Mouse (Mus musculus) CH12F3 (cell line): ENCODE measurements around the gene Cadm2.

Experiments used
- in situ Hi-C: fragments of 300-500 bp; cut with MboI; formaldehyde crosslinking; loops from 2 replicates; pipeline ENCODE4 v1.14.3; 2020; ENCODE audit warnings: low sequenced_read_pairs

Gene Cadm2

DNA sequence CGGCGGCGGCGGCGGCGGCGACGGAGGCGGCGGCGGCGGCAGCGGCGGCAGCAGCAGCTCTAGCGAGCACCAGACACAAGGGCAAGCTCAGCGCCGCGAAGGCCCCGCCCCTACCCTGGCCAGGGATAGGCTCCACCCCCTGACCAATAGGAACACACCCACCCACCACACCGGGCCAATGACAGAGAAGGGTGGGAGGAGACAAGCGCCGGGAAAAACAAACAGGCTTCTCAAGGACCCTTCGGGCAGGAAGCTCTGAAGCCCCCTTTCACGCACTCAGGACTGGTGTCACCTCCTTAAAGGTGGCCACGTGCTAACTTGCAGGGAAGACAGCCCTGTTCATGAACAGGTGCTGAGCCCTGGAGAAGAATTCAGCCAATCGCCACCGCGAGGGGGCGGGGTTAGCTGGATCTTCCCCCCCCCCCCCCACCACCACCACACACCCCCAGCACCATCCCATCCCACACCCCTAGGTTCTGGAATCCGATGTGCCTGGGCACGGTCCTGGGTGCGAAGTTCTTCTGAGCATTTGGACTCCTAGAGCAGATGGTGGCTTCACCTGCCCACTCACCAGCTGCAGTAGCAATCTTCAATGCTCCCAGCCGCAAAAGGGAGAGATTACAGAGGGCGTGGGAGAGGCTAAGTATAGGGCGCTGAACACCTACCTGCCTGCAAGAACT is at the start of gene Cadm2:
Gene Cadm2, minus strand, starts transcription at position 83 of the 680 bp plus-strand sequence.
- in situ Hi-C loops, result no loop called here

GRCm38 (mm10) chr16:67646930-67647329 is 26.2 kb upstream of the Cadm2 start:
- in situ Hi-C loops, result no loop called here

DNA sequence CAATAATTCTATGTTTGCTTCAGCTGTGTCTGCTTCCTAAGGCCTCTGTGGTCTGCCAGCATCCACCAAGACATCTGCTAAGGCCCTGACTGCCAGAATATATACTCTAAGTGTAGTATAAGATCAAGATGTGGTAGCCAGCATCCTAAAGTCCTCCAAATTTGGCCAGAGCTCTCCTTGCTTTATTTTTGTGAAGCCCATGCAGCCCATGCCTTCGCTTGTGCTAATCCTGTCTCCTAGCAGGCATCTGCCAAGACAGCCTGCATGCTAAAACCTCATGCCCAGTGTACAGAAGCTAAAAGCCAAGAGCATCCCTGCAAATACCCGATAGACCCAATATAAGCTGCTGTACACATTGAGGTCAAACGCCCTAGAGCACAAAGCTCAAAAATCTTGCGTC is 22.9 kb upstream of the Cadm2 start:
- in situ Hi-C loops, result no loop called here

DNA sequence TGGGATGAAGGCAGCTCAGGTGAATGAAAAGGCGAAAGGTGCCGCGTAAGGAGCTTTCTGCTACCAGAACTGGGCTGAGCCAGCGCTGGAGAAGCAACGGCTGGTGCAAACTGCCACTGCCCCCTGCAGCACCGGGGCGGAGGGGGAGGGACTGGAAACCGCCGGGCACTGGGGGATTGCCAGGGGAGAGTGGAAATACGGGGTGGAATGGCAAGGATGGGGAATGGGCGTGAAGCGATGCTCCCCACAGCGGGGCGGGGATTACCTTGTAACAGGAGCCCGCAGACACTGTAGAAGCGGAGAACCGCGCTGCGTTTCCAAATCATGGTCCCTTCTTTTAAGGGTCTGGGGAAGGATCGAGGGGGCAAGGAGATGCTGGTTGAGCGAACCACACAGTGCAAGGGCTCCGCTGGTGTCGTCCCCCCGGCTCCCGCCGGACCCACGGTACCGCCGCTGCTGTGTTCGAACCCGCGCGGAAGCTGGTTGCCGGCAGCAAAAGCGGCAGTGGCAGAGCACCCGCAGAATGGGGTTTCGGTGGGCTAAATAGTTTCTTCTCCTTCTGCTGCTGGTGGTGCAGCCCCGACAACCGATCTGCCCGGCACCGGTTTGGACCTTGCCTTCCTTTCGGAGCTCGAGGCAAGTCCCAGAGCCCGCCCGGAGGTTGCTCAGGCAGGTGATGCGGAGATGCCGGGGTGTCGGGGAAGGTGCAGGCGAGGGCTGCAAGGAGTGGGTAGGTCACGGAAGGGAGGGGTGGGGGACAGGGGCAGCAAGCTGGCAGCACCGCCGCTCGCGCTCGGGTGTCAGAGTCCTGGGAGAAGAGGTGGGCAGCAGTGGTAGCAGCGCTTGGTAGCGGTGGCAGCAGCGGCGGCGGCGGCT is 564 bp downstream of the Cadm2 start:
- in situ Hi-C loops, result no loop called here

DNA sequence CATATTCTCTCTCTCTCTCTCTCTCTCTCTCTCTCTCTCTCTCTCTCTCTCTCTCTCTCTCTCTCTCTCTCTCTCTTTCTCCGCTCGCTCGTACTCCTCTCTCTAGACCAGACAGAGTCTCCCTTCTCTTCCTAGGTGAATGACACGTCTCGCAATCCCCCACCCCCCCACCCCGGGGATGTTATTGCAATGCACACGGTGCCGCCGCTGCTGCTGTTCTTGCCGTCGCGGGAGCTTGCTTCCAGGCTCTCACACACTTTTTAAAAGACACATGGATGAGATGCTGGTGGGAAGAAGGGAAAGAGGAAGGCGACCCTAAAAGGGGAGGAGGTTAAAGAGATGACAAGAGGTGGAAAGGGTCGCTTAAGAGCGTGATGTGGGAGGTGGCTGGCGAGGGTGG is 1.3 kb downstream of the Cadm2 start:
- in situ Hi-C loops, result no loop called here

DNA sequence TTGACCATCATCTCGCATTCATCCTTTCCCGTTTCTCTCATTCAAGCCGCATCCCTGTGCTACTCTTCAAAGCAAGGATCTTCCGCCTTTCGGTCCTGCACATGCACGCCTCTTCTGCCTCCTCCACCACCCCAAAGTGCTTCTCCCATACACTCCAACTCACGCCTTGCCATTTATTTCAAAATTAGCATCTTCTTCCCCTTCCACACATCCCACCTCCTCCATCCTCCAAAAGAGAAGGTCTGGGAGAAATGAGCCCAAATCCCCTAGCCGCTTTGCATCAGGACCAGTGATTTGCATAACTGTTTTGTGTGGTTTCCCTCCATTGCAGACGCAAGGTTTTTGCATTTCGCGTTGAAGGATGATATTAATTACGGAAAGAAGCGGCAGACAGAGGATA is 1.9 kb downstream of the Cadm2 start:
- in situ Hi-C loops, result no loop called here

GRCm38 (mm10) chr16:67617811-67618210 is 2.9 kb downstream of the Cadm2 start:
- in situ Hi-C loops, result no loop called here

DNA sequence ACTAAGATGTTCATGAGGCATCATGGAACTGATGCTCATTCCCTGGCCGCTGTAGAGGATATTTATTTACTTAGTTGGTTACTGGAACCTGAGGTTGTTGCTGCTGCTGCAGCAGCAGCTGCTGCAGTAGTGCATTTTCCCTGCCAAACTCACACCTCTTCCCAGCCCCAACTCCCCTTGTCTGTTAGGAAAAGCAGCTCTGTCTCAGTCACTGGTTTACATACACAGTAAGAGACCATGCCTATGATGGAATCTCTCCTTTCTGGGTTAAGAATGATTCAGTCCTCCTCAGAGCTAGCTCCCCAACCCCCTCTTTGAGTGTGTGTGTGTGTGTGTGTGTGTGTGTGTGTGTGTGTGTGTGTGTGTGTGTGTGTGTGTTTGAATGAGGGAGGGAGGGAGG is 3.5 kb downstream of the Cadm2 start:
- in situ Hi-C loops, result no loop called here

DNA sequence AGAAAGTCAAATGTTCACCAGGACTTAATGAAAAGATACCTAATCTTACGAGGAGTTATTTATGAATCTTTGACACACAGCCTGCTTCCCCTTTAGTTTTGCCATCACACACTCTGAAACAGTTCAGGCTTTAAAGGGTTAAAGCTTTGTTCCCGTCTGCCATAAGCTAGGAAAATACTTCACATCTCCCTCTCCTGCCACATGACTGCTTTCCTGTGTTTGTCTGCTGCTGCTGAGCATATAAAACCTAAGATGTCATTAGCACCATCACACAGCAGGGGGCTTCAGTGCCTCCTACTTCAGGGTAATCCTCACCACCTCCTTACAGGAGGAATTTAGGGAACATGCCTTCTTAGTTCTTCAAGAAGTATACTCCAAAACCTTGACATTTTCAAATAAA is 6.8 kb downstream of the Cadm2 start:
- in situ Hi-C loops, result no loop called here

DNA sequence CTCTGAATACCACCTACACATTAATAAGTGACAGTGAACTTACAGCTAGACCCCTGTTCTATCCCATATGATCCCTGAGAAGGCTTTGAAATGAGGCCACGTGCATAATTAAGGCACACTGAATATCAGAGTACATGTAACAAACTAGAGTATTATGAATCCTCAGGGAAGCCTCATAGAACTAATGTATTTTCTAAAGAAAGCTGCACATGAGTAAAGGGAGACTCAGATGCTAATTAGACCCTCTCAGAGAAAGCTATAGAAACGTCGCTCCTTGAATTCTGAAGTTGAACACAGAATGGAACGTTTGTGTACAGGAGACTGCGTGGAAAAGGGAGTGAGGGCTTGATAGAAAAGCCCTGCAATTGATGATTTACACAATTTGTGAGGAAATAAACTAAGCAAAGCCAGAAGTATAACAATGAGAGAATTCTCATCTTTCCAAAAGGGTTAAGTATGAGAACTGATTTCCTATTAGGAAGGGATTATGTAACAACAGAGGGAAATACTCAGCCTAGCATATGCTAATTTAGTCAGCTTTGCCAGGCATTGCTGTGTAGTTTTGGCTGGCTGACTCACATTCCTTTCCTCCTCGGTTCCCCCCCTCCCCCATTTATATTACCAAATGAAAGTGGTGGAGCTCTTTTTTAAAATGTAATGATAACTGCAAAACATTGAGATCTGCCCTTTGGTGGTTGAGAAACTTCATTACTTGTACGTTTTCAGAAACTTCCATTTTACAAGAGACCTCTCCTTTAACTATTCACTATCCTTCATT is 9.6 kb downstream of the Cadm2 start:
- in situ Hi-C loops, result no loop called here

DNA sequence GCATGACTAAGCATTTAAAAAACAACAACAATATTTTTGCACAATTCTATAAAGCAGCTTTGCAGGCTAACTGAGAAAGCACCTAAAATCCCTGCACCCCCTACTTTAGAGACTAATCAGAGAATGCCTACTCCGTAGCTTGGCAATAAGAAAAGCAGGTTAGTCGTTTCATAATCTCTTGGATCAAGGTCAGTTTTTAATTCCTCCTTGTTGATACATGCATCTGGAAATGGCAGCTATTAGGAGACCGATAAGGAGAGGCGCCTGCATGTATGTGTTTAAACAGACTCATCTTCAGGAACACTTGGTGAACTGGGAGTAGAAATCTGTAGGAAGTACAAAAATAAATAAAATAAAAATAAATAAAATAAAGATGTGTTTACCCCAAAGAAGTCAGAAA is 11.6 kb downstream of the Cadm2 start:
- in situ Hi-C loops, result no loop called here

- in situ Hi-C loops, result no loop called here
Measured at GRCm38 (mm10) chr16:67608499-67608898, 12.2 kb downstream of the Cadm2 start.

DNA sequence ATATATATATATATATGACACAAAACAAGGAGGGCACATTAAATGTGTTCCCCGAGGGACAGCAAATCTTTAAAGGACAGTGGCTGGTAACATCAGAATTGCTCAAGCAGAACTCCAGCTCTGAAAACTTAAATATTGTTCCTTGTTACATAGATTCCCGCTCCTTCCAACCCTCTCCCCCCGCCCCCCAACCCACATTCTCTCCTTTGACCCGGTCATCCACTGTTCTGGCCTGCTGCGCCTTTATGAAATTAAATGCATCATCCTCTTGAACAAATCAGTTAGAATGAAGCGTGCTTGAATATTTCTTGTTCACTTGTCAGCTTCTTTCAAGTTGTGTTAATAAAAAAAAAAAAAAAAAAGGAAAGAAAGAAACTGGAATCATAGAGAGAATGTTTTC is 15.0 kb downstream of the Cadm2 start:
- in situ Hi-C loops, result no loop called here

DNA sequence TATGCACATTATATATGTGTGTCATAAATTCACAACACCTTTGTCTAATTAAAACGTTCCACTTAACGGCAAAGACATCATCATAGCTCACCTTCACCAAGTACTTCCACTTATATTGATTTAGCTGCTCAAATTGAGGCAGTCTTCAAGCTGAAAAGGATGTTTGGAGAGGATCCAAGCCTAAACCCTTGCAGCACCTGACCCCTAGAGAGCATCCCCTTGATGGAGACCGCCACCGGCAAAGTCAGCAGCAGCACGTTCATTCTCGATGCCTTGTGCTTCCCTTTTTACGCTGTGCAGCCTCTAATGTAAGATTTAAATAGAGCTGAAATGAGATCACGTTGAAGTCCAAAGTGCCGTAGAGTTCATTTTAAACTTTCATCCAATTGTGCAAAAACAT is 20.7 kb downstream of the Cadm2 start:
- in situ Hi-C loops, result no loop called here

GRCm38 (mm10) chr16:67598841-67599240 is 21.9 kb downstream of the Cadm2 start:
- in situ Hi-C loops, result no loop called here

DNA sequence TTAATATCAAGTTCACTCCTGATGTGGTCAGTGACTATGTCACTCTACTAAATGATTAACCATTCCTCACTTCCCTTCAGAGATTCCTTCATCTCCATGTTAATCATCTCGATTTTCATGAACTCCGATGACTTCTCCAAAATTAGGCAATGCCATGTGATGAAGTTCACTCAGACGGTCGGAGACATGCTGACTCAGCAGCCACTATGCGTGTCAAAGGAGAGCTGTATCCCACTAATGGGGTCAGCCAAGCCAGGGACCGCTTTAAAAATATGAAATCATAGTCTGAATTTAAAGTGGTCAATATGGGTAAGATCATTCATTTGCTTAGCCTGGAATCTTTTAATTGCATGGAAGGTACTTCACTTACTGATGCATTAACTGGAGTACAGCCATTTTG is 29.7 kb downstream of the Cadm2 start:
- in situ Hi-C loops, result no loop called here

- in situ Hi-C loops, result no loop called here
Measured at GRCm38 (mm10) chr16:67578842-67579517, 41.7 kb downstream of the Cadm2 start.

GRCm38 (mm10) chr16:67575557-67575956 is 45.2 kb downstream of the Cadm2 start:
- in situ Hi-C loops, result no loop called here

GRCm38 (mm10) chr16:67526992-67527391 is 93.7 kb downstream of the Cadm2 start:
- in situ Hi-C loops, result no loop called here

DNA sequence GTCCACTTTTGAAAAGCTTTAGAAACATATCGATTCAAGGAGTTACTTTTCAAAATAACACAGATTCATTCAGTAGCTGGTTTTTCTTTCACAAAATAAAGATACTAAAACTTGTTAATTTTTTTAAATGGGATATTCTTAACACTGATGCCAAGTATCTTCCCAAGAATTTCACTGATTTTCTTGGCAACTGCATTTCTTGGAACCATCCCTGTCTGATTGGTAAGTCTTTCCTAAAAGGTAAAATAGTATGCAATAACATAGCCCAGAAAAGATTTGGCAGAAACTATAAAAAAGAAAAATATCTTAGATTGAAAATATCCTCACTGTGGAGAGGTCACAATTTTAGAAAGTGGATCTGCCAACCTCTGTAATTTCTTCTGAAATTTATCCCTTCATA is 95.8 kb downstream of the Cadm2 start:
- in situ Hi-C loops, result no loop called here

GRCm38 (mm10) chr16:67518311-67518710 is 102.4 kb downstream of the Cadm2 start:
- in situ Hi-C loops, result no loop called here
